Mouse (Mus musculus): ENCODE results near the gene Pdcd4.

The Pdcd4 gene

GRCm38 (mm10) chr19:53871502-53871901 lies 20.5 kb upstream of the Pdcd4 start:
- no peak for DNase-seq (ENCODE audit: extremely low spot score)

GRCm38 (mm10) chr19:53872994-53873713 lies 18.9 kb upstream of the Pdcd4 start:
- no peak for DNase-seq (ENCODE audit: extremely low spot score)

GRCm38 (mm10) chr19:53875246-53875645 lies 16.8 kb upstream of the Pdcd4 start:
- no peak for DNase-seq (ENCODE audit: extremely low spot score)

- no peak for DNase-seq (ENCODE audit: extremely low spot score)
These were observed 14.3 kb upstream of the Pdcd4 start for GRCm38 (mm10) chr19:53877779-53878178.

GRCm38 (mm10) chr19:53880460-53880859 lies 11.6 kb upstream of the Pdcd4 start:
- DNase-seq (ENCODE audit: extremely low spot score) = no peak

GRCm38 (mm10) chr19:53881786-53882185 lies 10.2 kb upstream of the Pdcd4 start:
- DNase-seq (ENCODE audit: extremely low spot score) = no peak

- no peak for DNase-seq (ENCODE audit: extremely low spot score)
These were observed 6.6 kb upstream of the Pdcd4 start for GRCm38 (mm10) chr19:53885450-53885849.

GRCm38 (mm10) chr19:53886576-53887370 lies 5.3 kb upstream of the Pdcd4 start:
- no peak for DNase-seq (ENCODE audit: extremely low spot score)

- no peak for DNase-seq (ENCODE audit: extremely low spot score)
These were observed 4.2 kb upstream of the Pdcd4 start for GRCm38 (mm10) chr19:53887822-53888221.

GRCm38 (mm10) chr19:53888331-53888730 lies 3.7 kb upstream of the Pdcd4 start:
- DNase-seq (ENCODE audit: extremely low spot score) = no peak

GRCm38 (mm10) chr19:53889555-53889954 lies 2.5 kb upstream of the Pdcd4 start:
- DNase-seq (ENCODE audit: extremely low spot score) = no peak

GRCm38 (mm10) chr19:53890274-53890673 lies 1.8 kb upstream of the Pdcd4 start:
- DNase-seq (ENCODE audit: extremely low spot score) = no peak

- DNase-seq (ENCODE audit: extremely low spot score) = no peak
These were observed 1.2 kb upstream of the Pdcd4 start for GRCm38 (mm10) chr19:53890781-53891251.

GRCm38 (mm10) chr19:53891569-53891968 lies 462 bp upstream of the Pdcd4 start:
- no peak for DNase-seq (ENCODE audit: extremely low spot score)

- no peak for DNase-seq (ENCODE audit: extremely low spot score)
These were observed 868 bp downstream of the Pdcd4 start for GRCm38 (mm10) chr19:53892838-53893359.

- DNase-seq (ENCODE audit: extremely low spot score) = no peak
These were observed 1.7 kb downstream of the Pdcd4 start for GRCm38 (mm10) chr19:53893711-53894171.

- DNase-seq (ENCODE audit: extremely low spot score) = no peak
These were observed 2.6 kb downstream of the Pdcd4 start for GRCm38 (mm10) chr19:53894538-53895121.

- DNase-seq (ENCODE audit: extremely low spot score) = no peak
These were observed 6.0 kb downstream of the Pdcd4 start for GRCm38 (mm10) chr19:53898046-53898445.

- DNase-seq (ENCODE audit: extremely low spot score) = no peak
These were observed 6.5 kb downstream of the Pdcd4 start for GRCm38 (mm10) chr19:53898498-53898897.

- DNase-seq (ENCODE audit: extremely low spot score) = no peak
These were observed 7.2 kb downstream of the Pdcd4 start for GRCm38 (mm10) chr19:53898970-53899900.

- DNase-seq (ENCODE audit: extremely low spot score) = no peak
These were observed 8.0 kb downstream of the Pdcd4 start for GRCm38 (mm10) chr19:53899941-53900610.

Data from embryo, embryonic 9.5 days (tissue).